Mouse (Mus musculus) cortical plate, adult 2 months (tissue): ENCODE measurements around the gene Scn8a.

Source experiments
- CTCF ChIP-seq: fragments of 200-500 bp; IDR thresholded peaks from 2 replicates; pipeline ENCODE4 v1.5.1; 2011; ENCODE audit warnings: mild to moderate bottlenecking, control low read depth, low read length; ENCODE audit not compliant: insufficient read depth; ENCODE audit errors: extremely low read depth
- POLR2A ChIP-seq: fragments of 200-500 bp; IDR thresholded peaks from 2 replicates; pipeline ENCODE4 v1.6.1; 2011; ENCODE audit warnings: mild to moderate bottlenecking, low read length, control low read depth; ENCODE audit not compliant: insufficient read depth; ENCODE audit errors: extremely low read depth

- TF ChIP-seq POLR2A (no peak), CTCF (no peak)
These were observed 37.5 kb upstream of the Scn8a start for GRCm38 (mm10) chr15:100832144-100832543.
